Mouse (Mus musculus) limb, embryonic 13.5 days (tissue): ENCODE measurements at regions not wholly inside any gene's neighbourhood (a gene's known extent, or its start where the extent isn't known, plus 50 kb on each side); places are given as distances from the start of the nearest gene placed in this dataset.

Experiments
- ATAC-seq: fragments of 200-750 bp; cut with Nextera tagmentation; 2 replicates; pipeline ENCODE4 v1.8.0; 2017; ENCODE audit warnings: low read depth, moderate number of reproducible peaks, moderate TSS enrichment; ENCODE audit not compliant: low FRiP score
- H3K27ac ChIP-seq: fragments of 300-500 bp; sonication (generic); 2 replicates; pipeline ENCODE4 v1.5.1; 2015; ENCODE audit warnings: inconsistent platforms, mild to moderate bottlenecking, moderate library complexity
- H3K27me3 ChIP-seq: fragments of 300-500 bp; sonication (generic); 2 replicates; pipeline ENCODE4 v1.6.1; 2015; ENCODE audit warnings: mild to moderate bottlenecking, inconsistent platforms
- H3K36me3 ChIP-seq: fragments of 300-500 bp; sonication (generic); 2 replicates; pipeline ENCODE4 v1.6.1; 2015; ENCODE audit warnings: inconsistent platforms, mild to moderate bottlenecking, moderate library complexity
- H3K4me1 ChIP-seq: fragments of 300-500 bp; sonication (generic); 2 replicates; pipeline ENCODE4 v1.6.1; 2015; ENCODE audit warnings: inconsistent platforms
- H3K4me2 ChIP-seq: fragments of 300-500 bp; sonication (generic); replicated peaks from 2 replicates; pipeline ENCODE4 v1.6.1; 2015; ENCODE audit warnings: inconsistent platforms, mild to moderate bottlenecking, moderate library complexity
- H3K4me3 ChIP-seq: fragments of 300-500 bp; sonication (generic); 2 replicates; pipeline ENCODE4 v1.5.1; 2015; ENCODE audit warnings: moderate library complexity, mild to moderate bottlenecking, inconsistent platforms
- H3K9ac ChIP-seq: fragments of 300-500 bp; sonication (generic); 2 replicates; pipeline ENCODE4 v1.6.1; 2015; ENCODE audit warnings: mild to moderate bottlenecking, inconsistent platforms
- H3K9me3 ChIP-seq: fragments of 300-500 bp; sonication (generic); 2 replicates; pipeline ENCODE4 v1.6.1; 2016; ENCODE audit warnings: inconsistent platforms
- WGBS: fragments of 180-500 bp; shearing (Covaris S2); methylation state at CpG from one replicate; pipeline ENCODE4 v1.1.7; 2015; 5-methylcytosine and 5-hydroxymethylcytosine counted together

GRCm38 (mm10) chr12:71601091-71601690, 229.7 kb upstream of the Daam1 start:
- 80% methylated on average over 8 of the region's 8 CpGs for WGBS
- no peak overlapping the region for H3K27ac ChIP-seq
- H3K4me3 ChIP-seq, result no peak overlapping the region
- H3K4me2 ChIP-seq, result no peak overlapping the region
- H3K4me1 ChIP-seq, result 0 out of 2 replicates have a peak, but pooled peaks cover 8% of the 10 kb centered on the region
- no peaks in the 10 kb centered on the region for H3K36me3 ChIP-seq
- no peak overlapping the region for H3K9ac ChIP-seq
- no peaks in the 10 kb centered on the region for H3K9me3 ChIP-seq
- no peak for ATAC-seq
- H3K27me3 ChIP-seq, result no peaks in the 10 kb centered on the region

- no peak overlapping the region for H3K4me3 ChIP-seq
- no peaks in the 10 kb centered on the region for H3K36me3 ChIP-seq
- H3K9ac ChIP-seq, result no peak overlapping the region
- ATAC-seq, result no peak
- no peaks in the 10 kb centered on the region for H3K9me3 ChIP-seq
- H3K27ac ChIP-seq, result no peak overlapping the region
- WGBS, result 86% methylated on average over 10 of the region's 10 CpGs
- no peaks in the 10 kb centered on the region for H3K27me3 ChIP-seq
- 0 out of 2 replicates have a peak, but pooled peaks cover 8% of the 10 kb centered on the region for H3K4me1 ChIP-seq
- H3K4me2 ChIP-seq, result no peak overlapping the region
Observed at GRCm38 (mm10) chr12:71603136-71603535, 227.7 kb upstream of the Daam1 start.

- no peak overlapping the region for H3K27ac ChIP-seq
- H3K4me3 ChIP-seq, result no peak overlapping the region
- no peak overlapping the region for H3K9ac ChIP-seq
- no peaks in the 10 kb centered on the region for H3K27me3 ChIP-seq
- H3K4me1 ChIP-seq, result no peaks in the 10 kb centered on the region
- no peaks in the 10 kb centered on the region for H3K36me3 ChIP-seq
- no peak for ATAC-seq
- WGBS, result 83% methylated on average over 3 of the region's 3 CpGs
- H3K4me2 ChIP-seq, result no peak overlapping the region
- peaks cover 5% of the 10 kb centered on the region; the same call in 1 of the 2 replicates for H3K9me3 ChIP-seq
Observed at GRCm38 (mm10) chr12:71606366-71606765, 224.5 kb upstream of the Daam1 start.

GRCm38 (mm10) chr12:71607966-71608365, 222.9 kb upstream of the Daam1 start:
- Histone ChIP-seq H3K4me1 (peaks cover 5% of the 10 kb centered on the region; the same call in 1 of the 2 replicates), H3K4me2 (no peak overlapping the region), H3K27ac (no peak overlapping the region), H3K9ac (no peak overlapping the region), H3K4me3 (no peak overlapping the region), H3K36me3 (no peaks in the 10 kb centered on the region), H3K9me3 (peaks cover 5% of the 10 kb centered on the region; the same call in 1 of the 2 replicates), H3K27me3 (no peaks in the 10 kb centered on the region)
- no peak for ATAC-seq
- WGBS, result 94% methylated on average over 4 of the region's 4 CpGs

GRCm38 (mm10) chr12:71613326-71613725, 217.6 kb upstream of the Daam1 start:
- no peak overlapping the region for H3K4me2 ChIP-seq
- peaks cover 12% of the 10 kb centered on the region for H3K4me1 ChIP-seq
- peaks cover 5% of the 10 kb centered on the region; the same call in 1 of the 2 replicates for H3K9me3 ChIP-seq
- WGBS, result 57% methylated on average over 8 of the region's 8 CpGs
- no peaks in the 10 kb centered on the region for H3K27me3 ChIP-seq
- no peak for ATAC-seq
- H3K4me3 ChIP-seq, result no peak overlapping the region
- no peak overlapping the region for H3K9ac ChIP-seq
- no peak overlapping the region for H3K27ac ChIP-seq
- no peaks in the 10 kb centered on the region for H3K36me3 ChIP-seq

- Histone ChIP-seq H3K27me3 (no peaks in the 10 kb centered on the region), H3K4me2 (no peak overlapping the region), H3K36me3 (no peaks in the 10 kb centered on the region), H3K4me1 (peaks cover 15% of the 10 kb centered on the region), H3K9ac (no peak overlapping the region), H3K27ac (no peak overlapping the region), H3K9me3 (peaks cover 5% of the 10 kb centered on the region; the same call in 1 of the 2 replicates), H3K4me3 (no peak overlapping the region)
- 63% methylated on average over 2 of the region's 2 CpGs for WGBS
- no peak for ATAC-seq
Observed at GRCm38 (mm10) chr12:71614945-71615344, 215.9 kb upstream of the Daam1 start.

- whole genome bisulfite sequencing, result 40% methylated on average over 2 of the region's 2 CpGs
- no peaks in the 10 kb centered on the region for H3K36me3 ChIP-seq
- no peak overlapping the region for H3K27ac ChIP-seq
- H3K4me1 ChIP-seq, result peaks cover 15% of the 10 kb centered on the region
- no peak overlapping the region for H3K9ac ChIP-seq
- no peak overlapping the region for H3K4me3 ChIP-seq
- no peak overlapping the region for H3K4me2 ChIP-seq
- H3K27me3 ChIP-seq, result no peaks in the 10 kb centered on the region
- no peak for ATAC-seq
- H3K9me3 ChIP-seq, result peaks cover 5% of the 10 kb centered on the region; the same call in 1 of the 2 replicates
Observed at GRCm38 (mm10) chr12:71615383-71615782, 215.5 kb upstream of the Daam1 start.

- Histone ChIP-seq H3K27me3 (no peaks in the 10 kb centered on the region), H3K36me3 (no peaks in the 10 kb centered on the region), H3K27ac (no peak overlapping the region), H3K4me1 (peaks cover 15% of the 10 kb centered on the region), H3K4me3 (no peak overlapping the region), H3K4me2 (no peak overlapping the region), H3K9me3 (no peaks in the 10 kb centered on the region; the same call in 1 of the 2 replicates), H3K9ac (no peak overlapping the region)
- 86% methylated on average over 4 of the region's 4 CpGs for WGBS
- ATAC-seq, result no peak
Observed at GRCm38 (mm10) chr12:71616121-71616520, 214.8 kb upstream of the Daam1 start.

GRCm38 (mm10) chr12:71618466-71618865, 212.4 kb upstream of the Daam1 start:
- no peaks in the 10 kb centered on the region for H3K36me3 ChIP-seq
- no peak overlapping the region for H3K27ac ChIP-seq
- H3K4me1 ChIP-seq, result peaks cover 9% of the 10 kb centered on the region
- H3K4me3 ChIP-seq, result no peak overlapping the region
- ATAC-seq, result no peak
- WGBS, result 72% methylated on average over 6 of the region's 6 CpGs
- no peak overlapping the region for H3K9ac ChIP-seq
- H3K9me3 ChIP-seq, result no peaks in the 10 kb centered on the region
- no peaks in the 10 kb centered on the region for H3K27me3 ChIP-seq
- H3K4me2 ChIP-seq, result no peak overlapping the region

- WGBS, result 87% methylated on average over 8 of the region's 8 CpGs
- Histone ChIP-seq H3K4me1 (peaks cover 12% of the 10 kb centered on the region), H3K36me3 (no peaks in the 10 kb centered on the region), H3K27me3 (no peaks in the 10 kb centered on the region), H3K9ac (no peak overlapping the region), H3K4me2 (no peak overlapping the region), H3K4me3 (no peak overlapping the region), H3K9me3 (no peaks in the 10 kb centered on the region), H3K27ac (no peak overlapping the region)
- no peak for ATAC-seq
Observed at GRCm38 (mm10) chr12:71618956-71619355, 211.9 kb upstream of the Daam1 start.

GRCm38 (mm10) chr12:71619561-71619960, 211.3 kb upstream of the Daam1 start:
- Histone ChIP-seq H3K4me3 (no peak overlapping the region), H3K27ac (no peak overlapping the region), H3K36me3 (no peaks in the 10 kb centered on the region), H3K4me2 (no peak overlapping the region), H3K9me3 (no peaks in the 10 kb centered on the region), H3K9ac (no peak overlapping the region), H3K27me3 (no peaks in the 10 kb centered on the region), H3K4me1 (peaks cover 18% of the 10 kb centered on the region)
- no peak for ATAC-seq
- WGBS, result 34% methylated on average over 4 of the region's 4 CpGs

GRCm38 (mm10) chr12:71621542-71621941, 209.3 kb upstream of the Daam1 start:
- H3K9ac ChIP-seq, result no peak overlapping the region
- WGBS, result 35% methylated on average over 4 of the region's 4 CpGs
- no peak overlapping the region for H3K4me3 ChIP-seq
- no peaks in the 10 kb centered on the region for H3K9me3 ChIP-seq
- ATAC-seq, result no peak
- no peaks in the 10 kb centered on the region for H3K27me3 ChIP-seq
- H3K27ac ChIP-seq, result no peak overlapping the region
- H3K4me2 ChIP-seq, result no peak overlapping the region
- peaks cover 21% of the 10 kb centered on the region for H3K4me1 ChIP-seq
- no peaks in the 10 kb centered on the region for H3K36me3 ChIP-seq

- 82% methylated on average over 2 of the region's 2 CpGs for WGBS
- Histone ChIP-seq H3K4me3 (no peak overlapping the region), H3K36me3 (no peaks in the 10 kb centered on the region), H3K27ac (no peak overlapping the region), H3K4me2 (no peak overlapping the region), H3K4me1 (peaks cover 27% of the 10 kb centered on the region), H3K9me3 (no peaks in the 10 kb centered on the region), H3K9ac (no peak overlapping the region), H3K27me3 (no peaks in the 10 kb centered on the region)
- no peak for ATAC-seq
Observed at GRCm38 (mm10) chr12:71622761-71623160, 208.1 kb upstream of the Daam1 start.
